Mouse (Mus musculus) embryonic fibroblast, embryonic 13.5 days (primary cell): Measurements from ENCODE around the gene Shtn1. TPM values are rescaled to one million over a fixed set of nuclear protein-coding genes. Genes with fewer than 3 reads are reported as not detected.

Source experiments
- H3K27ac ChIP-seq: 2 replicates; pipeline ENCODE4 v1.5.1; 2012; ENCODE audit warnings: low read length, control low read depth, inconsistent platforms; ENCODE audit not compliant: insufficient read depth
- H3K4me1 ChIP-seq: 2 replicates; pipeline ENCODE4 v1.6.1; 2011; ENCODE audit warnings: low read length; ENCODE audit not compliant: control insufficient read depth, insufficient read depth
- H3K4me3 ChIP-seq: 2 replicates; pipeline ENCODE4 v1.5.1; 2011; ENCODE audit warnings: mild to moderate bottlenecking, control low read depth, low read length; ENCODE audit not compliant: insufficient read depth
- CTCF ChIP-seq: IDR thresholded peaks from 2 replicates; pipeline ENCODE4 v1.5.1; 2011; ENCODE audit warnings: mild to moderate bottlenecking, control low read depth, low read length, moderate library complexity, borderline replicate concordance; ENCODE audit not compliant: insufficient read depth
- POLR2A ChIP-seq: IDR thresholded peaks from 2 replicates; pipeline ENCODE4 v1.6.1; 2011; ENCODE audit warnings: low read depth, mild to moderate bottlenecking, control low read depth, low read length, moderate library complexity
- polyA plus RNA-seq: library from polyadenylated mRNA; stranded (reverse); fragments of >200 nt; gene quantifications from 2 replicates; pipeline ENCODE4 v1.2.4, GENCODE M21; 2011; ENCODE audit warnings: low read depth; ENCODE audit not compliant: missing spikeins, insufficient read length

Shtn1 gene
- polyA plus RNA-seq, 1 experiment, result 0.56 TPM

GRCm38 (mm10) chr19:58945959-58946358 is 129.9 kb downstream of the Shtn1 start:
- H3K27ac ChIP-seq, result no peak overlapping the region
- TF ChIP-seq CTCF, result no peak
- no peak for TF ChIP-seq POLR2A
- no peak overlapping the region for H3K4me3 ChIP-seq
- H3K4me1 ChIP-seq, result no peaks in the 10 kb centered on the region

DNA sequence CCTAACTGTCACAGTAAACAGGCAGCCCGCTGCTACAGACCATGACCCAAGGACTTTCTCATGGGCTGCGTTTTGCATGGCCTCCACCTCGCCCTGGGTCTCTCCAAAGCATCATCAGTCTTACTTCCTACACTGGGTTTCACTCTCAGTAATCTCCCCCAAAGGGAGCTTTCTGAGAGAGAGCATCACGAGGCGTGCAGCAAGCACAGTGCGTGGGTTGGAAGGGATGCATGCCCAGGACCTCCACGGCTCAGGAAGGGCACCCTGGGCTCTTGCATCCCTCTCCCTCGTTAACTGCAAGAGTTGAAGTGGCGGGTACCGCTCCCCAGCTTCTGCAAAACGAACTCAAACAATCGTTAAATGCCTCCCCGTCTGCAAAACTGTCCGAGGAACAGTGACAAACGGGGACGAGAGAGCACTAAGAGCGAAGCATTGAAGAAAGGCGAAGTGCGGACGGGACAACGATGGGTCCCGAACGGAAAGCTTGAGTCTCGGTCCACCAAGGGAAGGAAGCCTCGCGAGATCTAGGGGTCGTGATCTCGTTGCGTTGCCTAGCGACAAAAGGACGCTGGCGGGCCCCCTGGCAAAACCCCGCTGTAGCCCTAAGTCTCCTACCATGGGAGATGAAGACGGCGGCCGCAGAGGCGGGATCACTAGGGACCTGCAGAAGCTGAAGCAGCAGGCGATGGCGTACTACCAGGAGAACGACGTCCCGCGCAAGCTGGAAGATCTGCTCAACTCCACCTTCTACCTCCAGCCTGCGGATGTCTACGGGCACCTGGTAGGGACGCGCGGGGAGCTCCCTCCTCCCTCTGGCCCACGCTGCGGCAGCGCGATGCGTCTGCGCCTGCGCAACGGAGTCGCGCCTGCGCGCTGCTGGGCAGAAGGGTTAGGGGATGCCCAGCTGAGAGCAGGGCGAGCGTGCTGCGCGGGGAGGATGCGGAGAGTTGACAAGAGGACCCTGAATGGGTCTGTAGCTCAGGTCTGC is 132.8 kb downstream of the Shtn1 start, which contains the start of the genes Eno4 and Hspa12a:
TSS of gene Eno4 (plus strand) at position 585 of the 988 bp plus-strand sequence.
TSS of gene Hspa12a (minus strand) at position 814 of the 988 bp plus-strand sequence.
- TF ChIP-seq CTCF (no peak), POLR2A (peak; percentile 99)
- no peaks in the 10 kb centered on the region for H3K4me1 ChIP-seq
- peak within 1 kb of the TSS; percentile 43 for H3K27ac ChIP-seq
- peak within 1 kb of the TSS; percentile 65 for H3K4me3 ChIP-seq

- Histone ChIP-seq H3K4me3 (no peak overlapping the region), H3K27ac (no peak overlapping the region), H3K4me1 (no peaks in the 10 kb centered on the region)
- TF ChIP-seq CTCF (no peak), POLR2A (no peak)
These were observed 142.8 kb downstream of the Shtn1 start for GRCm38 (mm10) chr19:58933062-58933461.

DNA sequence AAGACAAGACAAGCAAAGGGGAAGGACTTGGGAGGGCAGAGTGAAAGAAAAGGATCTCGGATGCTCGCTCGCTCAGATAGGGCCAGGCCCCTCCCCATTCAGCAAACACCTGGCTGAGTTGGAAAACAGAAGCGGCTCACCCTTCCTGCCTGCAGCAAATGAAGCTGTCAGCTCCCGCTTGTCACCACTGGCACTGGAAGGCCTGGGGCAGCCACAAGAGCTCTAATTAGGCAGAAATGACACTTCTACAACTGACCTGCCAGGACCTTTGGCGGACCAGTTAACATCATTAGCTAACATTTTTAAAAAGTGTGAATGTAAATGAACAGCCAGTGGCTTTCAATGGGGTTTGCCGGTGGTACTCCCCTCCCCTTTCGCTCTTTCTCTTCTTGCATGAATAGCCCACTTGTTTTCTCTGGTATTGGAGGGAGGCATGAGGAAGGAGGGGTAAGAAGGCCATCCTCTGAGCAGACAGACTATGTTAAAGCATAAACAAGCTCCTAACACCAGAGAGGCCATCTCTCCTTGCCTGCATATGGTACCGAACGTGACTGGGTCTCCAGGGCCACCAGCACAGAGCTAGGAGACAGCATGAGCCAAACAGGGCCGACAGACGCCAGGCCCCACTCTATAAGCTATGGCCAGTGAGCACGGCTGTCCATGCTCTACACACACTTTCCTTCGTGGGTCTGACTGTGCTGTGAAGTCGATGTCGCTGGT is 144.7 kb downstream of the Shtn1 start:
- no peaks in the 10 kb centered on the region for H3K4me1 ChIP-seq
- H3K4me3 ChIP-seq, result no peak overlapping the region
- H3K27ac ChIP-seq, result no peak overlapping the region
- TF ChIP-seq CTCF (no peak), POLR2A (no peak)

Other genes starting within 250 kb of the Shtn1 start
- gene Eno4, start 132.7 kb downstream of the Shtn1 start, polyA plus RNA-seq, result not detected in 2 replicates
- 7.1 and 9.0 TPM in 2 replicates for gene Hspa12a, start 132.4 kb downstream of the Shtn1 start, polyA plus RNA-seq
- not detected in 2 replicates for gene Vax1, start 94.0 kb upstream of the Shtn1 start, polyA plus RNA-seq
- not detected in 2 replicates for gene Kcnk18, start 143.1 kb upstream of the Shtn1 start, polyA plus RNA-seq
- gene Slc18a2, start 184.8 kb upstream of the Shtn1 start, polyA plus RNA-seq, result not detected in 2 replicates
- 496 and 833 TPM in 2 replicates for gene Rps12-ps3, start 246.2 kb upstream of the Shtn1 start, polyA plus RNA-seq